Mouse (Mus musculus) liver, adult (tissue): ENCODE data around the gene Ccdc171.

Experiments used
- GATA4 ChIP-seq: IDR thresholded peaks from 2 replicates; pipeline ENCODE4 v1.6.1; 2014; ENCODE audit warnings: mild to moderate bottlenecking, low read length; ENCODE audit not compliant: insufficient replicate concordance

The Ccdc171 gene

DNA sequence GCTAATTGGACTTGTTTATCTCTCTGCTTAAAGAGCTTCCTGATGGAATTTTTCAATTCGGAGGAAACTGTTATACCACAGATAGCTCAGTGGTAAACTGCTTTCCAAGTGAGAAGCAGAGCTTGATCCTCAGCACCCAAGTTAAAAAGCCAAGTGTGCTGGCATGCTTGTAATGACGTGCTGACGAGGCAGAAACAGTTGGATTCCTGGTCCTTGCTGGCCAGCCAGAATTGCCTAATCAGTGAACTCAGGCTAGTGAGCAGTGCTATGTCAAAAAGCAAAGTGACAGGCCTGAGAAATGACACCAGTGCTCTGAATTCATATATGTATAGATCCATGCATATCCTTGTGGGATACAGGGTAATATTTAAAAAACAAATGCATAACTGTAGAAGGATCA lies 174.8 kb downstream of the Ccdc171 start:
- TF ChIP-seq GATA4 = no peak

GRCm38 (mm10) chr4:83716996-83717395 lies 191.7 kb downstream of the Ccdc171 start:
- TF ChIP-seq GATA4 = no peak

DNA sequence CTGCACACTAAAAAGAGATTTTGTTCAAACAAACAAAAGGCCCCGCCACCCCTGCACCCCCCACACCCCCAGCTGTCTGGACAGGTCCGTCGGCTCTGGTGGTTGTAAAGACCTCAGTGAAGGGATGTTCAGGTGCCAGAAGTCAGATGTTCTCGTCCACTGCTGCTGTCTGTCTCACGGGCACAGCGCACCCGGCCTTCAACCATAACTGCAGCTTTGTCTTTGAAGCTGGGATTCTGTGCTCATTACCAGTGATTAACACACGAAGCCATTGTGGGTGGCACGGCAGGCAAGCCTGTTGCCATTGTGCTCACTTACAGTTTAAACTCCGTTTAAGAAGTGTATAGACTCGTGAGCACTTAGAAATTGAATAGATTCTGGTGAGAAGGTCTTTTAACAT lies 194.5 kb downstream of the Ccdc171 start:
- no peak for TF ChIP-seq GATA4

- TF ChIP-seq GATA4 = no peak
Observed at GRCm38 (mm10) chr4:83725136-83725535, 199.8 kb downstream of the Ccdc171 start.

- no peak for TF ChIP-seq GATA4
Observed at GRCm38 (mm10) chr4:83739137-83739890, 214.0 kb downstream of the Ccdc171 start.

GRCm38 (mm10) chr4:83739891-83740277 lies 214.5 kb downstream of the Ccdc171 start:
- no peak for TF ChIP-seq GATA4

- no peak for TF ChIP-seq GATA4
Observed at GRCm38 (mm10) chr4:83742806-83743460, 217.6 kb downstream of the Ccdc171 start.

GRCm38 (mm10) chr4:83775136-83775535 lies 249.8 kb downstream of the Ccdc171 start:
- TF ChIP-seq GATA4 = no peak

DNA sequence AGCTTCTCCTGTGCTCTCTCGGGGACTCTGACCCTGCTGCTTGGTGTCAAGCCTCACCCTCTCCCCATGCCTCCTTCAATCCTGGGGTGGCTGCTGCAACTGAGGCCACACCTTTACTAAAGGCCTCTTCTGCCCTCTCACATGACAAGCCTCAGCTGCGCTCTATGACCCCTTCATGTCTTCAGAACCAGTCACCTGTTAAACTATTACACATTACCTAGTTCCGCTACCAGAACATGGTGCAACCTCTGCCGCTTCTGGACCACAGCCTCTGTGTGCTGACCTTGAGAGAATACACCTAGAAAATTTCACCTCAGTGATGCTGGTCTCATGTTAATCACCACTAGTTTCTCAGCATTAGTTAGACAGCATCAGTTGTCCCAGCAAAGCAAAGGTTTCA lies 254.7 kb downstream of the Ccdc171 start:
- no peak for TF ChIP-seq GATA4

- TF ChIP-seq GATA4 = no peak
Observed at GRCm38 (mm10) chr4:83785115-83785514, 259.8 kb downstream of the Ccdc171 start.

DNA sequence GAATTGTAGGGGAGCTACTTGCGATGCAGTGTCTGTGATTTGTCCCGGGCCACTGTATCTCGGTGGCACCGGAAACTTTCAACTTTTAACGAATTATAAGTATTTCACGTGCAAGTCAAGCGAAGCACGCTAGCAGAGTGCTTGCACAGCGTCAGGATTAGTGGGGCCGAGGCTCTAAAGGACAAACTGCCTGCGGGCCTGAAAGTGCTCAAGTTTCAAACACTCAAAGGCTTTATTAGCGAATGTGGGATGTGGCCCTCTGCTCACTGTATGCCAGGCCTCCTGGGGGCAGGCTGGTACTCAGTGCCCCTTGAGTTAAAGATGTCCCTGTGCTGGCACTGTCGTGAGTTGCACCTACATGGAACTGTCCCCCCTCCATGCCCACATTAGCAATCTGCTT lies 266.5 kb downstream of the Ccdc171 start:
- TF ChIP-seq GATA4 = no peak

- no peak for TF ChIP-seq GATA4
Observed at GRCm38 (mm10) chr4:83794315-83794922, 269.1 kb downstream of the Ccdc171 start.

DNA sequence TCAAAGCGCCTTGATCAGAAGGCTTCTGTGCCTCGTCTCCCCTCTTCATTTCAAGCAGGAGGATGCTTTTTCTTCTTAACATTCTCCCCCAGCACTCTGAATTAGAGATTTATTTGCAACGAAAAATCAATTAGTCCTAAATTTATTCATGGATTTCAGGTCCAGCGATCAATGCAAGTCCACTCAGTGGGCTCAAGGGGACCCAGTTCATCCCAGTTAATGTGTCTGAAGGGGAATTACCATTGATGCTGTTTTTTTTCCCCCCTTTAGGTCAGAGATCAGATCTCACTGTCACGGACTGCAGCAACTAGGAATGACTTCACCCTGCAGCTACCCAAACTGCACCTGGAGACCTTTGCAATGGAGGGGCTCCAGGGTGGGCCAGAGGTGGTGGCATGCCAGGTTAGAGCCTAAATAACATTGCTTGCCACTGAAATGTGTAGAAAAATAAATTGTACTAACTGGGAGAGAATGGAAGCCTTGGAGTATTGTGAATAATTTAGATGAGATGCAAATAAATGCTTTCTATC lies 269.6 kb downstream of the Ccdc171 start:
- TF ChIP-seq GATA4 = no peak

- no peak for TF ChIP-seq GATA4
Observed at GRCm38 (mm10) chr4:83797976-83798375, 272.6 kb downstream of the Ccdc171 start.

DNA sequence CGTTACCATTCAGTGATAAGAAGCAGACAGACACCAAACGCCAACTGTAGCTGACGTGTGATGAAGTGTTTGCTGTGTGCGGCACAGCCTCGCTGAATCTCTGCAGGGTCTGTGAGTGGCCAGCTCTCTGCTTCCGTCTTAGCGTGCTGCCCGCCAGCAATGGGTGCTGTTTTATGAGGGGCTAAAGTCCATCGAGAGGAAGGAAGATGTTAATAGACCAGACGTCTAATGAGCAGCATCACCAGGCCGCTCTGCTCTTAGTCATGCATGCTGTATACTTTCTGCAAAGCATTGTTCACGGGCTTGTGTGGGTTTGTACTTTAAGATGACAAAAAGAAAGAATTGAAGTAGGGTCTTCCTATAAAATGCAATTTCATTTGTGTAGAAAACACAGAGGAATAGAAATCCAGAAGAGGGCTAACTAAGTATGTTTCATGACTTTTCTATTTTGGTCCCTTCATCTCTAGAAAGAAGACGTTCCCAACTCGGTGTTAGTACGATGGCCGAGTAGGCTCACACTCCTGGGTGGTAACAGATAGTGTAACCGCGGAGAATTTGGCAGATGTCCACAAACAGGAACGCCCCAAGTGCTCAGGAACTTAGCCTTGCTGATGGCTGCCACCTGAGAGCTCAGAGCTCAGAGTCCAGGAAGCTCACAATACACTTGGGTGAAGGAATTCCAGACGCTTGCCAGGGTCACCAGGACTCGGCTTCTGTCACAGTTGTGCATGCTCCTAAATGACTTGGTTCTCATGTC lies 273.5 kb downstream of the Ccdc171 start:
- no peak for TF ChIP-seq GATA4
